Mouse (Mus musculus): ENCODE measurements around the gene Tmem135. TPM values are rescaled to one million over a fixed set of nuclear protein-coding genes. Genes with fewer than 3 reads are reported as not detected.
"Not testable (repeated sequence)": the region's sequence is repeated elsewhere in the genome, so short reads cannot be mapped to it uniquely, and the experiment has no call there.

Gene Tmem135
- polyA plus RNA-seq, 1 experiment from 2014 or later = 42.4 TPM

- 98% methylated on average over 1 of the region's 1 CpGs for WGBS
These were observed 100.3 kb downstream of the Tmem135 start for GRCm38 (mm10) chr7:89303765-89304164.

GRCm38 (mm10) chr7:89298911-89299458 is 105.0 kb downstream of the Tmem135 start:
- Histone ChIP-seq H3K9me3 (no peaks in the 10 kb centered on the region), H3K4me1 (replicated peaks) (no peaks in the 10 kb centered on the region), H3K27ac (no peak overlapping the region), H3K4me3 (replicated peaks) (no peak overlapping the region), H3K36me3 (no peaks in the 10 kb centered on the region), H3K9ac (no peak overlapping the region), H3K4me2 (replicated peaks) (no peak overlapping the region), H3K27me3 (replicated peaks) (no peaks in the 10 kb centered on the region)
- 89% methylated on average over 1 of the region's 1 CpGs for WGBS
- no peak for ATAC-seq

More at GRCm38 (mm10) chr7:89303765-89304164, 100.3 kb downstream of the Tmem135 start:
- H3K9me3 ChIP-seq = no peaks in the 10 kb centered on the region
- no peaks in the 10 kb centered on the region for H3K27me3 ChIP-seq (replicated peaks)
- H3K4me3 ChIP-seq (replicated peaks) = no peak overlapping the region
- H3K36me3 ChIP-seq = no peaks in the 10 kb centered on the region
- H3K9ac ChIP-seq = no peak overlapping the region
- no peak overlapping the region for H3K27ac ChIP-seq
- H3K4me1 ChIP-seq (replicated peaks) = no peaks in the 10 kb centered on the region
- ATAC-seq = no peak
- no peak overlapping the region for H3K4me2 ChIP-seq (replicated peaks)

GRCm38 (mm10) chr7:89296941-89297340 is 107.1 kb downstream of the Tmem135 start:
- H3K27ac ChIP-seq = no peak overlapping the region
- no peak overlapping the region for H3K9ac ChIP-seq
- ATAC-seq = no peak
- no peak overlapping the region for H3K4me2 ChIP-seq (replicated peaks)
- 91% methylated on average over 1 of the region's 1 CpGs for WGBS
- H3K4me3 ChIP-seq (replicated peaks) = no peak overlapping the region
- H3K36me3 ChIP-seq = no peaks in the 10 kb centered on the region
- H3K4me1 ChIP-seq (replicated peaks) = no peaks in the 10 kb centered on the region
- H3K27me3 ChIP-seq (replicated peaks) = no peaks in the 10 kb centered on the region
- H3K9me3 ChIP-seq = no peaks in the 10 kb centered on the region

- Histone ChIP-seq H3K9me3 (no peaks in the 10 kb centered on the region), H3K27me3 (replicated peaks) (no peaks in the 10 kb centered on the region), H3K4me2 (replicated peaks) (no peak overlapping the region), H3K27ac (no peak overlapping the region), H3K9ac (no peak overlapping the region), H3K4me3 (replicated peaks) (no peak overlapping the region), H3K4me1 (replicated peaks) (no peaks in the 10 kb centered on the region), H3K36me3 (no peaks in the 10 kb centered on the region)
- WGBS = 91% methylated on average over 7 of the region's 7 CpGs
- no peak for ATAC-seq
These were observed 121.4 kb downstream of the Tmem135 start for GRCm38 (mm10) chr7:89282664-89283063.

- ATAC-seq; H3K4me3 ChIP-seq (replicated peaks); H3K27me3 ChIP-seq (replicated peaks); H3K27ac ChIP-seq; H3K36me3 ChIP-seq; H3K4me2 ChIP-seq (replicated peaks); H3K9ac ChIP-seq; H3K9me3 ChIP-seq; H3K4me1 ChIP-seq (replicated peaks): not testable (repeated sequence)
These were observed 133.6 kb downstream of the Tmem135 start for GRCm38 (mm10) chr7:89270438-89270837.

GRCm38 (mm10) chr7:89269826-89270225 is 134.2 kb downstream of the Tmem135 start:
- Histone ChIP-seq H3K27me3 (replicated peaks) (no peaks in the 10 kb centered on the region), H3K4me1 (replicated peaks) (no peaks in the 10 kb centered on the region), H3K4me2 (replicated peaks) (no peak overlapping the region), H3K9me3 (no peaks in the 10 kb centered on the region), H3K27ac (no peak overlapping the region), H3K36me3 (peaks cover 3% of the 10 kb centered on the region; the same call in 1 of the 2 replicates), H3K9ac (no peak overlapping the region), H3K4me3 (replicated peaks) (no peak overlapping the region)
- ATAC-seq = no peak
- WGBS = 90% methylated on average over 6 of the region's 6 CpGs

GRCm38 (mm10) chr7:89267542-89267941 is 136.5 kb downstream of the Tmem135 start:
- Histone ChIP-seq H3K36me3 (no peaks in the 10 kb centered on the region), H3K9ac (no peak overlapping the region)

GRCm38 (mm10) chr7:89266017-89266760 is 137.8 kb downstream of the Tmem135 start:
- no peaks in the 10 kb centered on the region for H3K27me3 ChIP-seq (replicated peaks)
- ATAC-seq = no peak
- H3K27ac ChIP-seq = no peak overlapping the region
- H3K4me2 ChIP-seq (replicated peaks) = no peak overlapping the region
- no peaks in the 10 kb centered on the region for H3K4me1 ChIP-seq (replicated peaks)
- H3K9me3 ChIP-seq = no peaks in the 10 kb centered on the region
- H3K36me3 ChIP-seq = no peaks in the 10 kb centered on the region
- 76% methylated on average over 7 of the region's 7 CpGs for WGBS
- no peak overlapping the region for H3K9ac ChIP-seq
- H3K4me3 ChIP-seq (replicated peaks) = no peak overlapping the region

More at GRCm38 (mm10) chr7:89267542-89267941, 136.5 kb downstream of the Tmem135 start:
- H3K9me3 ChIP-seq = no peaks in the 10 kb centered on the region
- H3K4me2 ChIP-seq (replicated peaks) = no peak overlapping the region
- no peak overlapping the region for H3K27ac ChIP-seq
- H3K4me3 ChIP-seq (replicated peaks) = no peak overlapping the region
- 64% methylated on average over 1 of the region's 1 CpGs for WGBS
- no peak for ATAC-seq
- no peaks in the 10 kb centered on the region for H3K4me1 ChIP-seq (replicated peaks)
- no peaks in the 10 kb centered on the region for H3K27me3 ChIP-seq (replicated peaks)

- no peak overlapping the region for H3K27ac ChIP-seq
- no peaks in the 10 kb centered on the region for H3K27me3 ChIP-seq (replicated peaks)
- no peak overlapping the region for H3K4me3 ChIP-seq (replicated peaks)
- no peak for ATAC-seq
- no peaks in the 10 kb centered on the region for H3K4me1 ChIP-seq (replicated peaks)
- no peak overlapping the region for H3K9ac ChIP-seq
- H3K4me2 ChIP-seq (replicated peaks) = no peak overlapping the region
- no peaks in the 10 kb centered on the region for H3K9me3 ChIP-seq
- H3K36me3 ChIP-seq = no peaks in the 10 kb centered on the region
These were observed 143.1 kb downstream of the Tmem135 start for GRCm38 (mm10) chr7:89260966-89261365.

GRCm38 (mm10) chr7:89258832-89259231 is 145.2 kb downstream of the Tmem135 start:
- H3K36me3 ChIP-seq = no peaks in the 10 kb centered on the region
- H3K27me3 ChIP-seq (replicated peaks) = no peaks in the 10 kb centered on the region
- H3K4me1 ChIP-seq (replicated peaks) = no peaks in the 10 kb centered on the region
- no peaks in the 10 kb centered on the region for H3K9me3 ChIP-seq
- no peak overlapping the region for H3K4me3 ChIP-seq (replicated peaks)
- no peak overlapping the region for H3K27ac ChIP-seq
- ATAC-seq = no peak
- no peak overlapping the region for H3K4me2 ChIP-seq (replicated peaks)
- H3K9ac ChIP-seq = no peak overlapping the region
- 41% methylated on average over 2 of the region's 2 CpGs for WGBS

GRCm38 (mm10) chr7:89257871-89258502 is 146.0 kb downstream of the Tmem135 start:
- WGBS = 72% methylated on average over 4 of the region's 4 CpGs
- ATAC-seq = no peak
- Histone ChIP-seq H3K36me3 (no peaks in the 10 kb centered on the region), H3K9me3 (no peaks in the 10 kb centered on the region), H3K4me2 (replicated peaks) (no peak overlapping the region), H3K9ac (no peak overlapping the region), H3K4me3 (replicated peaks) (no peak overlapping the region), H3K4me1 (replicated peaks) (no peaks in the 10 kb centered on the region), H3K27me3 (replicated peaks) (no peaks in the 10 kb centered on the region), H3K27ac (no peak overlapping the region)

GRCm38 (mm10) chr7:89253772-89254171 is 150.2 kb downstream of the Tmem135 start:
- 69% methylated on average over 3 of the region's 3 CpGs for WGBS

More at GRCm38 (mm10) chr7:89253772-89254171, 150.2 kb downstream of the Tmem135 start:
- ATAC-seq = no peak
- Histone ChIP-seq H3K4me2 (replicated peaks) (no peak overlapping the region), H3K27ac (no peak overlapping the region), H3K36me3 (no peaks in the 10 kb centered on the region), H3K4me1 (replicated peaks) (0 out of 2 replicates have a peak, but pooled peaks cover 2% of the 10 kb centered on the region), H3K9ac (no peak overlapping the region), H3K9me3 (no peaks in the 10 kb centered on the region), H3K27me3 (replicated peaks) (no peaks in the 10 kb centered on the region), H3K4me3 (replicated peaks) (no peak overlapping the region)
